Mouse (Mus musculus) kidney, adult 9 months (tissue): ENCODE results near the gene Olfr633.
"Not testable (repeated sequence)": the region's sequence is repeated elsewhere in the genome, so short reads cannot be mapped to it uniquely, and the experiment has no call there.

Experiments used
- DNase-seq: peaks from one replicate; pipeline ENCODE4 v3.0.0; 2022

Olfr633 gene

GRCm38 (mm10) chr7:103944137-103944536 lies at the start of gene Olfr633:
TSS of gene Olfr633 (plus strand) at chr7:103944437.
- DNase-seq: no peak

- no peak for DNase-seq
These were observed 41.0 kb upstream of the Olfr633 start, which contains the start of gene Olfr65 for GRCm38 (mm10) chr7:103903187-103903586. TSS of gene Olfr65 (plus strand) at chr7:103903487.

- DNase-seq: no peak
These were observed 34.2 kb upstream of the Olfr633 start for GRCm38 (mm10) chr7:103910047-103910446.

GRCm38 (mm10) chr7:103912969-103913511 lies 31.2 kb upstream of the Olfr633 start:
- DNase-seq: no peak

GRCm38 (mm10) chr7:103915338-103915737 lies 28.9 kb upstream of the Olfr633 start:
- no peak for DNase-seq

- no peak for DNase-seq
These were observed 15.7 kb upstream of the Olfr633 start, which contains the start of gene Olfr631 for GRCm38 (mm10) chr7:103928525-103928924. TSS of gene Olfr631 (plus strand) at chr7:103928825.

- DNase-seq: no peak
These were observed 10.0 kb upstream of the Olfr633 start, which contains the start of gene Olfr632 for GRCm38 (mm10) chr7:103934264-103934663. TSS of gene Olfr632 (plus strand) at chr7:103934347.

- peak; percentile 24 for DNase-seq
These were observed 1.5 kb upstream of the Olfr633 start for GRCm38 (mm10) chr7:103942730-103943129.

GRCm38 (mm10) chr7:103966873-103967272 lies 22.6 kb downstream of the Olfr633 start:
- not testable (repeated sequence) for DNase-seq

GRCm38 (mm10) chr7:103970852-103971251 lies 26.6 kb downstream of the Olfr633 start, which contains the start of gene Olfr635:
TSS of gene Olfr635 (plus strand) at chr7:103971152.
- no peak for DNase-seq

- no peak for DNase-seq
These were observed 27.5 kb downstream of the Olfr633 start for GRCm38 (mm10) chr7:103971782-103972181.

- DNase-seq: no peak
These were observed 54.2 kb downstream of the Olfr633 start, which contains the start of gene Olfr638 for GRCm38 (mm10) chr7:103998446-103998845. TSS of gene Olfr638 (plus strand) at chr7:103998746.
